Mouse (Mus musculus) kidney, adult 2 months (tissue): Measurements from ENCODE around the gene Hnrnpa0.

Source experiments
- CTCF ChIP-seq: fragments of 200-500 bp; conservative IDR thresholded peaks from 2 replicates; pipeline ENCODE4 v1.5.1; 2011; ENCODE audit warnings: low read depth, mild to moderate bottlenecking, control low read depth, low read length, moderate library complexity, mixed read lengths; ENCODE audit not compliant: insufficient read depth, insufficient read length
- POLR2A ChIP-seq: fragments of 200-500 bp; IDR thresholded peaks from one replicate; pipeline ENCODE4 v1.6.1; 2011; ENCODE audit warnings: low read depth, low read length, control low read depth

- no peak for TF ChIP-seq CTCF
- TF ChIP-seq POLR2A, result no peak
Measured at GRCm38 (mm10) chr13:58112601-58113041, 15.7 kb downstream of the Hnrnpa0 start.
